Mouse (Mus musculus) lung, adult 2 months (tissue): ENCODE measurements around the gene Vipas39.

Experiments used
- CTCF ChIP-seq: fragments of 200-500 bp; IDR thresholded peaks from 2 replicates; pipeline ENCODE4 v1.5.1; 2011; ENCODE audit warnings: mild to moderate bottlenecking, low read length, control low read depth; ENCODE audit not compliant: insufficient read depth
- POLR2A ChIP-seq: fragments of 200-500 bp; IDR thresholded peaks from 2 replicates; pipeline ENCODE4 v1.6.1; 2011; ENCODE audit warnings: low read depth, mild to moderate bottlenecking, control low read depth, low read length, borderline replicate concordance; ENCODE audit errors: extremely low read depth

GRCm38 (mm10) chr12:87212844-87213606 is 53.0 kb downstream of the Vipas39 start:
- no peak for TF ChIP-seq CTCF
- TF ChIP-seq POLR2A, result no peak
